Mouse (Mus musculus) G1E (cell line): ENCODE measurements around the gene Mmachc. TPM values are rescaled to one million over a fixed set of nuclear protein-coding genes. Genes with fewer than 3 reads are reported as not detected.

Experiments
- ATAC-seq: 2 replicates; pipeline ENCODE4 v1.8.0; 2016; ENCODE audit warnings: mild to moderate bottlenecking; ENCODE audit not compliant: insufficient number of reproducible peaks, poor library complexity, low FRiP score, severe bottlenecking; ENCODE audit errors: extremely low read depth
- DNase-seq: peaks from one replicate; pipeline ENCODE4 v3.0.0; 2012; ENCODE audit warnings: low spot score
- H3K27me3 ChIP-seq: 2 replicates; pipeline ENCODE4 v1.6.1; 2012; ENCODE audit warnings: mild to moderate bottlenecking, low read length, inconsistent platforms; ENCODE audit not compliant: insufficient read depth
- H3K36me3 ChIP-seq: replicated peaks from 2 replicates; pipeline ENCODE3; 2012; ENCODE audit warnings: mild to moderate bottlenecking, inconsistent platforms
- H3K4me1 ChIP-seq: 2 replicates; pipeline ENCODE4 v1.6.1; 2012; ENCODE audit warnings: low read depth, low read length, inconsistent platforms, mixed read lengths; ENCODE audit not compliant: insufficient read depth
- H3K4me3 ChIP-seq: 2 replicates; pipeline ENCODE4 v1.5.1; 2012; ENCODE audit warnings: low read depth, mild to moderate bottlenecking, inconsistent platforms, low read length, moderate library complexity, mixed read lengths
- H3K9me3 ChIP-seq: replicated peaks from 2 replicates; pipeline ENCODE4 v1.6.1; 2012; ENCODE audit warnings: inconsistent platforms
- CTCF ChIP-seq: IDR thresholded peaks from 2 replicates; pipeline ENCODE4 v1.5.1; 2012; ENCODE audit warnings: low read depth, low read length, inconsistent platforms, mixed read lengths
- GATA1 ChIP-seq: IDR thresholded peaks from 2 replicates; pipeline ENCODE4 v1.6.1; 2012; ENCODE audit warnings: borderline replicate concordance, low read length, inconsistent platforms, mixed read lengths
- GATA2 ChIP-seq: IDR thresholded peaks from 2 replicates; pipeline ENCODE4 v1.6.1; 2012; ENCODE audit warnings: low read depth, low read length, inconsistent platforms, borderline replicate concordance
- POLR2AphosphoS5 ChIP-seq: IDR thresholded peaks from 2 replicates; pipeline ENCODE4 v1.6.1; 2012; ENCODE audit warnings: low read depth, low read length, inconsistent platforms; ENCODE audit not compliant: insufficient replicate concordance
- TAL1 ChIP-seq: conservative IDR thresholded peaks from 2 replicates; pipeline ENCODE4 v1.6.1; 2012; ENCODE audit warnings: low read depth, low read length, inconsistent platforms, mixed read lengths
- polyA plus RNA-seq: library from polyadenylated mRNA; stranded (reverse); fragments of >175 nt; gene quantifications from 2 replicates; pipeline ENCODE4 v1.2.3, GENCODE M21; 2012
- total RNA-seq, 2 experiments: library from RNA; stranded (forward) in 1 of 2; stranded (reverse) in 1 of 2; fragments of 200-1000 nt in 1 of 2; fragments of >200 nt in 1 of 2; fragmentation: Nextera tagmentation in 1 of 2; gene quantifications; 2 replicates each; pipeline ENCODE4 v1.2.3; 2014 to 2017

The Mmachc gene
- total and polyA plus RNA-seq, 3 experiments, result 1.6 to 53.1 (median 19.6) TPM

DNA sequence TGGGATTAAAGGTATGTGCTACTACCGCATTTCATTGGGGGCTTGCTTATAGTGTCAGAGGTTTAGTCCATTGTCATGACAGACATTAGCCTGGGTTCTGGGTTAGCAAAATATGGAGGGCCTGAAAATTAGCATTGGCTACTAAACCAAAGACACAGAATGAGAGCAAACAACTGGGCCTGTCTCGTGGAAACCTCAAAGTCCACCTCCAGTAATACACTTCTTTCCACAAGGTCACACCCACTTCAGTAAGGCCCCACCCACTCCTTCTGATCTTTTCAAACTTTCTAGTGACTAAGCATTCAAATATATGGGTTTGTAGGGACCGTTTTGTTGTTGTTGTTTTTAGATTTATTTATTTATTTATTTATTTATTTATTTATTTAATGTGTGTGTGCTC, 21.3 kb upstream of the Mmachc start:
- no peak for ATAC-seq
- H3K36me3 ChIP-seq, result no peaks in the 10 kb centered on the region
- H3K27me3 ChIP-seq, result peaks cover 12% of the 10 kb centered on the region
- H3K4me3 ChIP-seq, result no peak overlapping the region
- peaks cover 3% of the 10 kb centered on the region for H3K4me1 ChIP-seq
- TF ChIP-seq GATA1 (no peak), GATA2 (no peak), TAL1 (no peak)
- no peaks in the 10 kb centered on the region for H3K9me3 ChIP-seq
- no peak for DNase-seq

DNA sequence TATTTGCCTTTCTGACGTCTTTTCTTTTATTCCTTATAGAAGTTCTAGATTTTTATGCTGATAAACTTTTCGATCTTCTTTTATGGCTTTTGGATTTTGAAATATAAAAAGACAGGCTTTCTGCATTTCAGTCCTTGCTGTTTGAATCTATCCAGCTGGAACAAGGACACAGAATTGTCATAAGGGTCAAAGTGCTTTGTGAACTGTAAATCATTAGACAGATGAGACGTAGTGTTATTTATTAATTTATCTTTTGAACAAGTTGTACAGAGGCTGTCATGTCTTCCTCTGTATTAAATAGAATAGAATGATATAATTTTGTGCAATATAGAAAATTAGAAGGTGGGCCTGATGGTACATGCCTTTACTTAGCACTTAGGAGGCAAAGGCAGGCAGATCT, 19.2 kb upstream of the Mmachc start:
- TF ChIP-seq TAL1 (no peak), CTCF (no peak), GATA1 (no peak), POLR2AphosphoS5 (no peak), GATA2 (no peak)

GRCm38 (mm10) chr4:116725444-116725843, 17.2 kb upstream of the Mmachc start:
- no peak for ATAC-seq
- DNase-seq, result no peak

More for the DNA sequence above, 19.2 kb upstream of the Mmachc start:
- ATAC-seq (no peak), DNase-seq (no peak)
- H3K36me3 ChIP-seq, result no peaks in the 10 kb centered on the region
- no peak overlapping the region for H3K4me3 ChIP-seq
- peaks cover 8% of the 10 kb centered on the region for H3K4me1 ChIP-seq
- no peaks in the 10 kb centered on the region for H3K9me3 ChIP-seq
- peaks cover 6% of the 10 kb centered on the region for H3K27me3 ChIP-seq

DNA sequence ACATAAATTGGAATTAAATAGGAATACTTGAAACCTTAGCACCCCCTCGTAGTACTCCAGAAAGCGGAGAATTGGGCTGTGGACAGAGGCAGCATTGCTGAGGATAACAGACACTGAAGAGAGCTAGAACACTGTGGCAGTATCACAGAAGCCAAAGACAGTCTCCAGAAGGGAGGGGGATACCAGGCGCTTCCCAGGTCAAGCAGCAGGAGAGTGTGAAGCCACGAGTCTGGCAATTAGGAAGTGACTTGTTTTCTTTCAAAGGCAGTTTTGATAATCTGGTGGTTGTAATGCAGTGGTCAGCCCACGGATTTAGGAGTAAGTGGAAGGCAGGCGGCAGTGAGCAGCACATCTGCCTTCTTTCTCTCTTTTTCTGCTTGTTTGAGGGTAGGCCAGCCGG, 14.0 kb upstream of the Mmachc start:
- no peaks in the 10 kb centered on the region for H3K36me3 ChIP-seq
- no peak overlapping the region for H3K4me3 ChIP-seq
- peaks cover 24% of the 10 kb centered on the region for H3K4me1 ChIP-seq
- H3K27me3 ChIP-seq, result no peaks in the 10 kb centered on the region
- ATAC-seq (no peak), DNase-seq (no peak)
- H3K9me3 ChIP-seq, result no peaks in the 10 kb centered on the region
- TF ChIP-seq POLR2AphosphoS5, result no peak
- TF ChIP-seq TAL1, result no peak
- no peak for TF ChIP-seq CTCF
- TF ChIP-seq GATA2, result no peak
- TF ChIP-seq GATA1, result no peak

More at GRCm38 (mm10) chr4:116725444-116725843, 17.2 kb upstream of the Mmachc start:
- no peak overlapping the region for H3K4me3 ChIP-seq
- no peaks in the 10 kb centered on the region for H3K27me3 ChIP-seq
- H3K9me3 ChIP-seq, result no peaks in the 10 kb centered on the region
- no peak for TF ChIP-seq TAL1
- no peak for TF ChIP-seq POLR2AphosphoS5
- TF ChIP-seq CTCF, result no peak
- TF ChIP-seq GATA2, result no peak
- TF ChIP-seq GATA1, result no peak
- H3K4me1 ChIP-seq, result peaks cover 22% of the 10 kb centered on the region
- no peaks in the 10 kb centered on the region for H3K36me3 ChIP-seq

DNA sequence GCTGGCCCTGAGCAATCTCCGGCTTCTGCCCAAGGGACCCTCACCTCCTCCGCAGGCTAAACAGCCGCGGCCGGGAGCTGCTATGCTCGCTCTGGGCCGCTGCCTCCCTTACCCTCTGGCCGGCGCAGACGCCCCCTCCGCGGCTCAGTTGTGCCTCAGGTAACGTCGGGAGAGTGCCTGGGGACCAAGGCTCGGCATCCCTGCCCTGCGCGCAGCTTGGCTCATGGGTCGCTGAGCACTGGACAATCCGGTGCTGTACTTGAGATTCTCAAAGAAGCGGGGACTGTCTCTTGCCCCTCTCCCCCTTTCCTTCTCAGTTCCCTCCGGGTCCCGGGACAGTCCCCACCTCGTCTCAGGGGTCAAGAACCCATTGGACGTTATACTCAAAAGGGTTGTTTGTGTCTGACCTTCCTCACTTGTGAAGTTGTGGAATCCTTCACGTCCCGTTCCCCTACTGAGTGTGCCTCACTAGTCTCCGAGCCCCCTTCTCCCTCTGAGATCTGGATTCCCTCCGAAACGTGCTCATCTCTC, 13.0 kb upstream of the Mmachc start:
- DNase-seq (no peak), ATAC-seq (no peak)
- Histone ChIP-seq H3K4me1 (peaks cover 24% of the 10 kb centered on the region), H3K27me3 (no peaks in the 10 kb centered on the region), H3K4me3 (peak overlapping the region; percentile 79), H3K9me3 (no peaks in the 10 kb centered on the region), H3K36me3 (peaks cover 5% of the 10 kb centered on the region)
- no peak for TF ChIP-seq POLR2AphosphoS5
- TF ChIP-seq TAL1, result no peak
- no peak for TF ChIP-seq GATA2
- no peak for TF ChIP-seq CTCF
- TF ChIP-seq GATA1, result no peak

DNA sequence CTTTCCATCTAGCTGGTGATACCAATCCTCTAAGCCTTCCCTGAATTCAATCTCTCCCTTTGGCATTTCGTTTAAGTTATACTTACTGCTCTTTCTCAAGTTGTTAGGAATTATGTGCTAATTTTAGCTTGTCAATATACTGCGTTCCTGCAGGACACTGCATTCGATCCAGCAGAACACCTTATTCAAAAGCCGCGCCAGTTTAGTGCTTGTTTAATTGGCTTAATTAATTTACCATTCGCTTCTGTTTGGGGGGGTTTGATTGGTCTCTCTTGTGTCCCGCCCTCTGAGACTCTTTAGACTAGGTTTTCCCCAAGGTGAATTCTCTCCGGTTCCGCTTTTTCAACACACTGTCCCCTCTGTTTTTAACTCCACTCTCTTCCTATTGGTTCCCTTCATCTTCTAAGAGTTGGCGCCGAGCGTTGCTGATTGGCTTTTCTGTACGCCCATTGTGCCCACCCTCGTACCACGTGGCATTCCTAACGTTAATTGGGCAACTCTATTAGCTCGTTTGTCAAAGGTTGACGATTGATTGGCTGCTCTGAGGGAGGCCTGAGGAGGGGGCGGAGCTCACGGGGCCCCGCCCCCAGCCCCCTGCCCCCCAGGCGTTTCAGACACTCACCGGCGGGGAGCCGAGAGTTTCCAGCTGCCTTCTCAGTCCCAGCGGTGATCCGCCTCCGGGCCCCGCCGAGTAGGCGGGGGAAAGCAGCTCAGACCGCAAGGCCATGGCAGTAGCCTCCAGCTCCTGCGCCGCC, 12.3 kb upstream of the Mmachc start, which contains the start of gene Tesk2:
Gene Tesk2, plus strand, starts transcription at position 606 of the 755 bp plus-strand sequence.
- Histone ChIP-seq H3K4me3 (peak within 1 kb of the TSS; percentile 79), H3K36me3 (peaks cover 10% of the 10 kb centered on the region), H3K27me3 (no peaks in the 10 kb centered on the region), H3K9me3 (no peaks in the 10 kb centered on the region), H3K4me1 (peaks cover 24% of the 10 kb centered on the region)
- ATAC-seq (peak; percentile 98), DNase-seq (peak; percentile 97)
- TF ChIP-seq GATA2, result no peak
- no peak for TF ChIP-seq TAL1
- no peak for TF ChIP-seq CTCF
- no peak for TF ChIP-seq POLR2AphosphoS5
- no peak for TF ChIP-seq GATA1
